Mouse (Mus musculus): ENCODE measurements around the gene Mpo. TPM values are rescaled to one million over a fixed set of nuclear protein-coding genes. Genes with fewer than 3 reads are reported as not detected.

The Mpo gene
- polyA plus RNA-seq (2012; rRNA removed): 0.08 and 0.11 TPM in 2 replicates

DNA sequence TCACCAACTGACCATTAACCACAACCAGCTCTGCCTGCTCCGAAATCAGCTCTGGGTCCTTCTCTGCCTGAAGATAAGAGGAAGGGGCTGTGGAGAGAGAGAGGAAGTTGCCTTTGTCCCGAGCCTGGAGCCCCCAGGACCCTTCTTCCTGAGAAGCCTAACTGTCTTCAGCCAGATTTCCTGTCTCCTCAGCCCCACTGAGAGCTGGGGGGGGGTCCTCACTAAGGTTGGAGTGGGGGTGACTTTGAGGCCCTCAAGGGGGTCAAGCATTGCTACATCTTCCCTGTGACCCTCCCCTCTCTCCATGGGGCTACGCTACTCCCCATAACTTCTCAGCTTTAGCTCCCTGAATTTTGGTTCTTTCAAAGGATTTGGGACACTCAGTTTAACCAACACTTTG lies at the start of gene Mpo:
Gene Mpo (plus strand): TSS at position 122 of the 400 bp plus-strand sequence.
- 73% methylated on average over 3 of the region's 3 CpGs for WGBS

GRCm38 (mm10) chr11:87743691-87744090 lies 49.7 kb upstream of the Mpo start:
- 88% methylated on average over 3 of the region's 3 CpGs for WGBS
- DNase-seq: no peak

More for the DNA sequence above, at the start of gene Mpo:
- TF ChIP-seq CTCF (IDR thresholded peaks at IDR 0.05; ENCODE audit: borderline replicate concordance, insufficient read depth, low read depth, low read length) (no peak), POLR2A (IDR thresholded peaks at IDR 0.05; ENCODE audit: borderline replicate concordance, insufficient read depth, low read length) (no peak)
- no peak within 1 kb of the TSS for H3K27ac ChIP-seq (ENCODE audit: insufficient read depth, low read length)
- no peaks in the 10 kb centered on the region for H3K27me3 ChIP-seq (ENCODE audit: control insufficient read depth, insufficient read depth, low read length)
- no peaks in the 10 kb centered on the region for H3K4me1 ChIP-seq (ENCODE audit: control insufficient read depth, insufficient read depth, low read length)
- DNase-seq: no peak
- no peak within 1 kb of the TSS for H3K4me3 ChIP-seq (replicated peaks; ENCODE audit: insufficient read depth, low read depth, low read length)

DNA sequence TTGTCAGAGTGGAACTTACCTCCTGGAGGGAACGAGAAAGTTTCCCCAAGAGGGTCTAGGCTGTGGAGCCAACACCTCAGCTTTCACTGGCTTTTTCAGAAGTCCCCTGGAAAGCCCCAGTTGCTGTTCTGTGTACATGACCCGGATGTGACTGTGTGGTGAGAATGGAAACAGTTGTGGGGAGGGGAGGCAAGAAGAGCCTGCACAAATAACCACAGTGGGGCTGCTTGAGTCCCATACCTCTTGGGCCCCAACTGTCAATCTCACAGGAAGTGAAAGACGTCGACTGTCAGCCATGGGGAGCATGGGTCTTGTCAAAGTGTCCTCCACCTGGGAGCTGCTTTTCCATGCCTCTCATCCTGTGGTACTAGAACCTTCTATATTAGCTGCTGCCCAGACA lies 48.4 kb upstream of the Mpo start:
- Histone ChIP-seq H3K27ac (ENCODE audit: insufficient read depth, low read length) (no peak overlapping the region), H3K4me3 (replicated peaks; ENCODE audit: insufficient read depth, low read depth, low read length) (no peak overlapping the region), H3K4me1 (ENCODE audit: control insufficient read depth, insufficient read depth, low read length) (no peaks in the 10 kb centered on the region), H3K27me3 (ENCODE audit: control insufficient read depth, insufficient read depth, low read length) (no peaks in the 10 kb centered on the region)
- TF ChIP-seq CTCF (IDR thresholded peaks at IDR 0.05; ENCODE audit: borderline replicate concordance, insufficient read depth, low read depth, low read length) (no peak), POLR2A (IDR thresholded peaks at IDR 0.05; ENCODE audit: borderline replicate concordance, insufficient read depth, low read length) (no peak)
- 83% methylated on average over 4 of the region's 4 CpGs for WGBS
- DNase-seq: no peak

More at GRCm38 (mm10) chr11:87743691-87744090, 49.7 kb upstream of the Mpo start:
- TF ChIP-seq POLR2A (IDR thresholded peaks at IDR 0.05; ENCODE audit: borderline replicate concordance, insufficient read depth, low read length): no peak
- no peak for TF ChIP-seq CTCF (IDR thresholded peaks at IDR 0.05; ENCODE audit: borderline replicate concordance, insufficient read depth, low read depth, low read length)
- 0 out of 2 replicates have a peak, but pooled peaks cover 2% of the 10 kb centered on the region for H3K4me1 ChIP-seq (ENCODE audit: control insufficient read depth, insufficient read depth, low read length)
- no peak overlapping the region for H3K27ac ChIP-seq (ENCODE audit: insufficient read depth, low read length)
- no peaks in the 10 kb centered on the region for H3K27me3 ChIP-seq (ENCODE audit: control insufficient read depth, insufficient read depth, low read length)
- no peak overlapping the region for H3K4me3 ChIP-seq (replicated peaks; ENCODE audit: insufficient read depth, low read depth, low read length)

GRCm38 (mm10) chr11:87745632-87746555 lies 47.5 kb upstream of the Mpo start:
- no peak for DNase-seq
- Histone ChIP-seq H3K27me3 (ENCODE audit: control insufficient read depth, insufficient read depth, low read length) (no peaks in the 10 kb centered on the region), H3K27ac (ENCODE audit: insufficient read depth, low read length) (no peak overlapping the region), H3K4me1 (ENCODE audit: control insufficient read depth, insufficient read depth, low read length) (no peaks in the 10 kb centered on the region), H3K4me3 (replicated peaks; ENCODE audit: insufficient read depth, low read depth, low read length) (no peak overlapping the region)
- no peak for TF ChIP-seq POLR2A (IDR thresholded peaks at IDR 0.05; ENCODE audit: borderline replicate concordance, insufficient read depth, low read length)
- no peak for TF ChIP-seq CTCF (IDR thresholded peaks at IDR 0.05; ENCODE audit: borderline replicate concordance, insufficient read depth, low read depth, low read length)
- 81% methylated on average over 9 of the region's 9 CpGs for WGBS

GRCm38 (mm10) chr11:87747312-87747711 lies 46.1 kb upstream of the Mpo start:
- H3K27me3 ChIP-seq (ENCODE audit: control insufficient read depth, insufficient read depth, low read length): no peaks in the 10 kb centered on the region
- no peak overlapping the region for H3K4me3 ChIP-seq (replicated peaks; ENCODE audit: insufficient read depth, low read depth, low read length)
- WGBS: 82% methylated on average over 5 of the region's 5 CpGs
- H3K27ac ChIP-seq (ENCODE audit: insufficient read depth, low read length): no peak overlapping the region
- no peak for DNase-seq
- H3K4me1 ChIP-seq (ENCODE audit: control insufficient read depth, insufficient read depth, low read length): no peaks in the 10 kb centered on the region
- TF ChIP-seq CTCF (IDR thresholded peaks at IDR 0.05; ENCODE audit: borderline replicate concordance, insufficient read depth, low read depth, low read length) (no peak), POLR2A (IDR thresholded peaks at IDR 0.05; ENCODE audit: borderline replicate concordance, insufficient read depth, low read length) (no peak)

DNA sequence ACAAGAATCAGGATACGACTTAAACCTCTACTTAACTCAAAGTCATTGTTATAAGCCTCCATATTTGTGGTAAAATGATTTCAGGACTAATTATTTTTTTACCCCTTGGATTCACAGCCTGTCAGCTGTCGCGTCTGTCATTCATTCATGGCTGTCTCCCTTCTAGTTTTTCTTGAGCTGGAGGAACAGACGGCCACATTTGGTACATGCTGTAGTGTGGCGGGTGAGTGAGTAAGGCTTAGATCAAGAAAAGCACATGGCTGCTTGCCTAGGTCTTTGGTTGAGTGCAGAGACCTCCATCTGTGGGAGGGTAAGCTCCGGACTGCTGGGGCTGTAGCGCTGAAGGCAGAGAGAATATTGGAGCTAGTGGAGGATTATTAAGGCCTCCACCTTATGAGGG lies 45.7 kb upstream of the Mpo start:
- TF ChIP-seq CTCF (IDR thresholded peaks at IDR 0.05; ENCODE audit: borderline replicate concordance, insufficient read depth, low read depth, low read length): no peak
- TF ChIP-seq POLR2A (IDR thresholded peaks at IDR 0.05; ENCODE audit: borderline replicate concordance, insufficient read depth, low read length): no peak
- DNase-seq: no peak
- Histone ChIP-seq H3K27ac (ENCODE audit: insufficient read depth, low read length) (no peak overlapping the region), H3K4me3 (replicated peaks; ENCODE audit: insufficient read depth, low read depth, low read length) (no peak overlapping the region), H3K4me1 (ENCODE audit: control insufficient read depth, insufficient read depth, low read length) (no peaks in the 10 kb centered on the region), H3K27me3 (ENCODE audit: control insufficient read depth, insufficient read depth, low read length) (no peaks in the 10 kb centered on the region)
- 86% methylated on average over 7 of the region's 7 CpGs for WGBS

GRCm38 (mm10) chr11:87748132-87749119 lies 45.0 kb upstream of the Mpo start:
- no peak for DNase-seq
- H3K27ac ChIP-seq (ENCODE audit: insufficient read depth, low read length): no peak overlapping the region
- no peaks in the 10 kb centered on the region for H3K4me1 ChIP-seq (ENCODE audit: control insufficient read depth, insufficient read depth, low read length)
- no peaks in the 10 kb centered on the region for H3K27me3 ChIP-seq (ENCODE audit: control insufficient read depth, insufficient read depth, low read length)
- 40% methylated on average over 19 of the region's 19 CpGs for WGBS
- no peak overlapping the region for H3K4me3 ChIP-seq (replicated peaks; ENCODE audit: insufficient read depth, low read depth, low read length)
- TF ChIP-seq POLR2A (IDR thresholded peaks at IDR 0.05; ENCODE audit: borderline replicate concordance, insufficient read depth, low read length) (no peak), CTCF (IDR thresholded peaks at IDR 0.05; ENCODE audit: borderline replicate concordance, insufficient read depth, low read depth, low read length) (no peak)
